Mouse (Mus musculus) gastrocnemius, adult 18-20 months (tissue): ENCODE measurements around the gene Tmem63a. TPM values are rescaled to one million over a fixed set of nuclear protein-coding genes. Genes with fewer than 3 reads are reported as not detected.
"Not testable (repeated sequence)": the region's sequence is repeated elsewhere in the genome, so short reads cannot be mapped to it uniquely, and the experiment has no call there.

Experiments used
- DNase-seq: peaks from one replicate; pipeline ENCODE4 v3.0.0; 2021; ENCODE audit warnings: low spot score
- total RNA-seq, 2 experiments: library from RNA; stranded (reverse); gene quantifications; 2 replicates each; pipeline ENCODE4 v1.2.3; 2021

Gene Tmem63a
- total RNA-seq, 2 experiments from 2014 or later: 14.5 to 15.6 TPM

DNA sequence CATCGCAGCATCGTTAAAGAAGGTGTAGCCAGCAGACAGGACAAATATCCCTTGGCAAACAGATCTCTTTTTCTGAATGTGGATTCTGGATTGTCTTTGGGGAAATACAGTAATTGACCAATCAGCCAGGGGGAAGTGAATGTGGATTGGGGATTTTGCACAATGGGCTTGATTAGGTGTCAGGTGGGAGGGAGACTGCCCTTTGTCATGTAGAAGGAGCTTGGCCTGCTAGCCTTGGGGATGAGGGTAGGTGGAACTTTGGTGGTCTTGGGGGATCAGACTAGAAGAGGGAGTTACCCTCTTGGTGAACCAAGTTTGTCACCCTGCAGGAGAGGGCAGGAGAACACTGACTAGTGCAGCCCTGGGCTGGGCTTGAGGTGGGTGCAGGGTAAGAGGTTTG is 17.4 kb upstream of the Tmem63a start:
- no peak for DNase-seq

DNA sequence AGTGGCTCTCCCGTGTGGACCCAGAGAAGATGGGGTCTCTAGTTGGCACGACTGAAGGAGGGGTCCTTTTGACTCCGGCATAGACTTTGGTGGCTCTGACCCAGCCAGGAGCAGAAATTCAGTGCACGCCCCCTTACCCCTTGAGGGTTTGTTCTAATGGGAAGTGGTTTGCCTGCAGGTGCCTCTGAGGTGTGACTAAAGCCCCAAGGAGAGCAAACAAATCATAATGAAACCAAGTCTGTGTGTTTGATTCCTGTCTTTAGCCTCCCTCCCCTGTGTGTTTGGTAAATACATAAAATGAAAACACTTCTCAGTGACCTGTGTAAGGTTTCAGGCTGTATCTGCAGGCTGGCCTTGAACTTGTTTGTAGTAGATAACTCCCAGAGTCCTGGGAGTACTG is 15.9 kb upstream of the Tmem63a start:
- DNase-seq: no peak

DNA sequence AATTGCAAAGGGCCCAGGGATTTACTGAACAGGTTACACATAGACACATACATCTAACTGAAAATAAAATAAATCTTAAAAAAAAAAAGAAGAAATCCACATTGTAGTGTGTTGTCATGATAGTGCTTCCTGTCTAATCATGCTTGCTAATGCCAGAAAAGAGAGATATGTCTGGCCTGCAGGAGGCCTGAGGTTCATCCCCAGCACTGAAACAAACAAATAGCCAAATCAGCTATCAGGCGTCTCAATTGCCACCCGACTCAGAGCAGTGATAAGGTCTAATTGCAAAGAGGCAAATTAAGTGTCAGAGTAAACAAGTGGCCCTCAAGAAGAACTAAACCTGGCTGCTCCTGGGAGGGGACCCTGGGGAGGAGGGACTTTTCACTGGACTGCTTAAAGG is 12.5 kb upstream of the Tmem63a start:
- no peak for DNase-seq

- no peak for DNase-seq
Measured at GRCm38 (mm10) chr1:180931106-180931505, 11.0 kb upstream of the Tmem63a start.

DNA sequence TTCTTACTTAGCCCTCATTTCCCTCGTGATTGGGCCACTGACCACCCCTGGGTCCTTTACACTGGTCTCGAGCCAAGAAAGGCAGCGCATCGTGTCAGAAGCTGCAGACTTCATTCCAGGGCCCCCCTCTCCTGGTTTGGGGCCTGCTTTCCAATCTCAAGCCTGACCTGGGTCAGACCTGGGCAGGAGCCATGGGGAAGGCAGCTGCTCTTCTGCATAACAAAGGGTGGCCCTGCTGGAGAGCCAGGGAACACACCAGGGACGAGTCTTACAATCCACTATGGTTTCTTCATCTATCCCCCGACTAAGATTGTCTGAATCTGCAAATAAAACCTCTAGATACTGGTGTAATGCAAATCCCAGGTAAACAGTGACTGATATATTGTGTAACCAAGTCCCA is 8.5 kb upstream of the Tmem63a start:
- DNase-seq: no peak

DNA sequence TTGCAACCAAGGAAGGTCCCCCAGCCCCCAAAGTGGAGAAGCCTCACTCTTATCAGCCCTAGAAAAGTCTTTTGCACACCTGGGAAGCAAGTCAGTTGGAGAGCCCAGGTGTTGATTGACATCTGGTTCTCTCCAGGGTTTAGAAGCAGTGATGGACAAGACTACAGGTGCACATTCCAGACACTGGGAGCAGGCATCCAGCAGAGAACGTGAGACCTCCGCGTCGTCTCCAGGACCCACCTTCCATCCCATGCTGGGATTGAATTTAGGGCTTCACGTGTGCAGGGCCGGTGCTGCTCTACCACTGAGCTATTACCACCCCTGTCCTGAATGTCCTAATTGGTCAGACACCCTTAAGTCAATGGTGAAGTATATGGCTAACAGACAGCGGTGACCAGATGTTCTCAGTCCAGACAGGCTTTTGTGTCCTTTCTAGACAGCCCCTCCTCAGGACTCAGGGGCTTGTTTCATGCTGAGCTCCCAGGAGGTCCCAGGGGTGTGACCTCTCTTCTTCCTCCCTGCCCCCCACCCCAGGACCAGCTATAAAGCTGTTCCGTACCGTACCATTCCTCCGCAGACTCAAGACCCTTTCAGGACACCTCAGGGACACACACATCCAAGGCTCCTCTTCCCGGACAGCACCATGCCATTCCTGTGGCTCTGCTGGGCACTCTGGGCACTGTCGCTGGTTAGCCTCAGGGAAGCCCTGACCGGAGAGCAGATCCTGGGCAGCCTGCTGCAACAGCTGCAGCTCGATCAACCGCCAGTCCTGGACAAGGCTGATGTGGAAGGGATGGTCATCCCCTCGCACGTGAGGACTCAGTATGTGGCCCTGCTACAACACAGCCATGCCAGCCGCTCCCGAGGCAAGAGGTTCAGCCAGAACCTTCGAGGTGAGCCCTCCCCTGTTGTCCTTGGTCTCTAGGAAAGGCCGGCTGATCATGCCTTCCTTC is 7.4 kb upstream of the Tmem63a start, which contains the start of gene Lefty1:
Lefty1 (plus strand) TSS at position 556 of the 953 bp plus-strand sequence.
- DNase-seq: no peak

GRCm38 (mm10) chr1:180936610-180937398 is 5.3 kb upstream of the Tmem63a start:
- DNase-seq: peak; percentile 51

DNA sequence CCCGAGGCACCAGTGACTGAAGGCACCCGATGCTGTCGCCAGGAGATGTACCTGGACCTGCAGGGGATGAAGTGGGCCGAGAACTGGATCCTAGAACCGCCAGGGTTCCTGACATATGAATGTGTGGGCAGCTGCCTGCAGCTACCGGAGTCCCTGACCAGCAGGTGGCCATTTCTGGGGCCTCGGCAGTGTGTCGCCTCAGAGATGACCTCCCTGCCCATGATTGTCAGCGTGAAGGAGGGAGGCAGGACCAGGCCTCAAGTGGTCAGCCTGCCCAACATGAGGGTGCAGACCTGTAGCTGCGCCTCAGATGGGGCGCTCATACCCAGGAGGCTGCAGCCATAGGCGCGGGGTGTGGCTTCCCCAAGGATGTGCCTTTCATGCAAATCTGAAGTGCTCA is 4.5 kb upstream of the Tmem63a start:
- not testable (repeated sequence) for DNase-seq

- DNase-seq: not testable (repeated sequence)
Measured at GRCm38 (mm10) chr1:180938781-180939180, 3.4 kb upstream of the Tmem63a start.

DNA sequence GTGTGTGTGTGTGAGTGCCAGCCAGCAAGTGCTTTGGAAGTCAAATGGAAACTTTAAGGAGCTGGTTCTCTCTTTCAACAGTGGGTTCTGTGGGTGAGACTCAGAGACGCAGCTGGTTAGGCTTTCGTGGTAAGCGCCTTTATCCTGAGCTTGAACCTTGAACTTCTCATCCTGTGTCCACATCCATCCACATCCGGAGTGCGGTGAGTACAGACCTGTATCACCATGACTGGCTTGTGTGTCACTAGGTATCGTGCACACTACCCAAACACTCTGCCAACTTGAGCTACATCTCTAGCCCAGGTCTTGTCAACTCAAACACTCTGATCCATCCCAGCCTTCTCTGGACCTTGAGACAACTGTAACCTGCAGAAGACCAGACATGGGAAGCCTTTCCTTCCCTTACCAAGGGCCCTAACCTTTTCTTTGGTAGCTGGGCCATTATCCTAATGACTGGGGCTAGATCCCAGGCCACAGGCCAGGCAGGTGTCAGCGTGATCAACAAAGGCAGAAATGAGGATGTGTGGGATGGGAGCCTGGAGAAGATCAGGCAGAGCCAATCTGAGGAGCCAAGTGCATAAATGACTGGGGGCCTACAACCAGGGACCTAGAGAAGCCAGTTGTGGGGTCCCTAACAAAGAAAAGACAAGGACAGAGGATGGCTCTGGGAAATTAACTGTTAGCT is 1.2 kb upstream of the Tmem63a start:
- DNase-seq: no peak

DNA sequence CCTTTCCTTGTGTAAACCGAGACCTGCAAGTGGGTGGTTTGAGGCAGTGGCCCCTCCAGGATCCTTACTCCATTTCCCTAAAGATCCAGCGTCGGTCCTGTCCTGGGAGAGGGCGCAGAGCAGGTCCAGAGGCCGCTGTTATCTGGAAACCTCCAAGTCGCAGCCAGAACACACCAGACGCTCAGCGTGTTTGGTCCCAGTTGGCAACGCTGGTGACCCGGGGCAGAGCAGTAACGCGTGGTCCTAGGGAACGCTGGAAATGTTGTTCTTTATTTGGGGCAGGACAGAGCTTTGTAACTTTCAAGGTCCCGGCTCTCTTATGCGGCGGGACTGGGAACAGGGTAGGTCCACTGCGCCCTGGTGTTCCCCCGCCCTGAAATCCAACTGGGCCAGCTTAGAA is 418 bp upstream of the Tmem63a start:
- DNase-seq: no peak

DNA sequence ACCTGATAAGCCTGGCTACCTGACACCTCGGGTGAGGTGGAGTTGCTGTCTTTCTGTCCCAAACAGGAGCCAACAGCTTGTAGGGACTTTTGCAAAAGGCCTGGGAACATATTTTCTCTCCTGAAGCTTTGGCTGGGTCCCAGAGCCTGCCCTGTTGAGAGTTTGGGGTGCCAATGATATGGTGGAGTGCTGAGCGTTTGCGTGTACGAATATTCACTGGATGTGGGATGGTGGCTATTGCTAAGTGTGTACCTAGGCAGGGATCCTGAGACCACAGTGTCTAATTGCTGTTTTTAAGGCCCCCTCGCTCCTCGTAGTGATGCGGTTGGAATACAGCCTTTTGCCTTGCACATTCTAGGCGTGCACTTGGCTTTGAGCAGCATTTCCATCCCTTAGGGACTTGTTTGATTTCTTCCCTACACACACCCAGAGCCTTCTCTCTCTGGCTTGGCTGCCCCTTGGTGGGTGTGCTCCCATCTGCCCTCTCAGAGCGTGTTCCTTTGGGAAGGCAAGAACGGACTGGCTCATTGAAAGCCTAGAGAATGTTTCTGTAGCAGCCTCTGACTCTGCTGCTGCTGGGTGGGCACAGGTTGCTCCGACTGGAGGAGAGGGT is 994 bp downstream of the Tmem63a start:
- peak; percentile 62 for DNase-seq

DNA sequence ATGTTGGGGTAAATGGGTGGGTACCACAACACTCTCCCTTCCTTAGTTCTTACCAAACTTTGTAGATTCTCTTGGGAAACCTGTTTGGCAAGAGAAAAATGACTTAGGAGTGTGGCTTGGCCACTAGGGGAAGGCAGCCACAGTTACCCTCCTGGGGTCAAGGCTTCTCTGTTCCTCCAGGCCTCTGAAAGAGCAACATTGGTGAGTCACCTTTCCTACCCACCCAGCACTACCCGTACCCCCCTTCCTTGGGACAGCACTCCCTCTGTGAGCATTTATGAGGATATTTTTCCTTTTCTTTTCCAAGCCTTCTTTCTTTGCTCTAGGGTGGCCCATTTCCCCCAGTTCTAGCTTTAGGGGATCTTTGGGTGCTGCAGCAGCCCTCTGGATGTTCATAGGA is 1.8 kb downstream of the Tmem63a start:
- no peak for DNase-seq

- DNase-seq: no peak
Measured at GRCm38 (mm10) chr1:180944553-180944952, 2.4 kb downstream of the Tmem63a start.

- DNase-seq: peak; percentile 71
Measured at GRCm38 (mm10) chr1:180945001-180945980, 3.1 kb downstream of the Tmem63a start.

GRCm38 (mm10) chr1:180946448-180946847 is 4.3 kb downstream of the Tmem63a start:
- DNase-seq: no peak

GRCm38 (mm10) chr1:180952085-180952746 is 10.1 kb downstream of the Tmem63a start:
- no peak for DNase-seq

- DNase-seq: no peak
Measured at GRCm38 (mm10) chr1:180952808-180953207, 10.7 kb downstream of the Tmem63a start.

DNA sequence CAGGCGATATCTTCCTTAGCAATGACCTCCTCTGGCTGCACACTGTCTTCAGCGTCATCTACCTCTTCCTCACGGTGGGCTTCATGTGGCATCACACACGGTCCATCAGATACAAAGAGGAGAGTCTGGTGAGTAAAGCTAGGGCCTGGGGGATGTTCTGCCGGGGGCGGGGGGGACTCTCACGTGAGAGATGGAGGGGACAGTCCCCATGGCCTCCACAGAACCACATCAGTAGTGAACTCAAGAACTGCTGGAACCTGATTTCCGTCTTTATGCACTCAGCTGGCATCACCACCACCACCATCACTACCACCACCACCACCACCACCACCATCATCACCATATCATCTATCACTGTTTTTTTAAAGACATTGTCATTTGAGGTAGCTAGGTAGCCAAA is 14.3 kb downstream of the Tmem63a start:
- DNase-seq: no peak

DNA sequence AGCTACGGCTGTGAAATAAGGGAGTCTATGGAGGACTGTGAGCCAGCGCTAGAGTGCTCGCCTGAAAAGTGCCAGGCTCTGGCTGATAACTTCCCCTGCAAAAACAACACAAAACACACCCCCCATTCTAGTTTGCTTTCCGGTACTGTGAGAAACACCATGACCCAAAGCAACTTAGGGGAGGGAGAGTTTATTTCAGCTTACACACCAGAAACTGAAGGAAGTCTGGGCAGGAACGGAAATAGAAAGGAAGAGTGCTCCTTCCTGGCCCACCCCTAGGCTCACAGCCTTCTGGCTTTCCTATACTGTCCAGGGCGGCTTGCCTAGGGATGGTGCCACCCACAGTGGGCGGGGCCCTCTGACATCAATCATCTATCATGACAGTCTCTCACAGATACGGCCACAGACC is 14.8 kb downstream of the Tmem63a start:
- DNase-seq: no peak
